Mouse (Mus musculus) adrenal gland, adult (tissue): ENCODE results near the gene Hspb8.
"Not testable (repeated sequence)": the region's sequence is repeated elsewhere in the genome, so short reads cannot be mapped to it uniquely, and the experiment has no call there.

Experiments used
- DNase-seq, 2 experiments: peaks; one replicate each; pipeline ENCODE4 v3.0.0; 2022 to 2023; ENCODE audit warnings: low spot score in 1 of 2; ENCODE audit not compliant: inconsistent age in 2 of 2

Gene Hspb8

DNA sequence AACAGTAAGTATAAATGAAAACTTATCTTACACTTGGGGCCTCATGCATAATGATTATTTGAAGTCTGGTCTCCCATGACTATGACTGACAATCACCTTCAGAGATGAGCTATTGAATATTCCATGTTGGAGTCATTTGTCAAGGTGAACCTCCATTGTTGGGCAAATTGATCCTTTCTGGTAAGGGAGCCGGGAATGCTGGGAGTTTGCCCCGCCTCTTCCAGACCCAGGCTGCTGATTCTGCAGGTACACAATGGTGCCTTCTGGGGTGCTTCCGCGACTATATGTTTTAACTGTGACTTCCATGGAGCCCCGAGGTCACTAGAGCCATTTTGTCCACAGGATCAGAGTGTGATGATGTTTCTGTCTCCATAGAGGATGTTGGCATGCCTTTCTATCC, 26.6 kb downstream of the Hspb8 start:
- DNase-seq: peak in 1 of 2 experiments; percentile 16

DNA sequence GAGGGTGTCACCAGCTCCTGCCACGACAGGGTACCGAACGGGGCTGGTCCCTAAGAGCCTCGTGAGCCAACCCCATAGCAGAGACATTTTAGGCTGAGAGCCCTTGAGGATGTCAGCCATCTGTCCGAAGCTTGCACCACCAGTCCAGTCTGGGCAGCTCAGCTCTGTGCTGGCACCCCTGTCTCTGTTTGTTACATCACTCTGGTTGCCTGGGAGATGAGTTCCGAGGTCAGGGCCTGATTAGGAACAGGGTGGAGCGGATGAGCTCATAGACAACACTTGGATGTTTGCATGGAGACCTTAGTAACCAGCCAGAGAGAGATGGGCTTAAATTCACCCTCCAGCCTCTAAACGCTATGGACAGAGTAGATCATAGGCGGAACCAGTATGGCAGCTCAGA, 30.1 kb downstream of the Hspb8 start:
- DNase-seq: peak; percentile 78 to 91

DNA sequence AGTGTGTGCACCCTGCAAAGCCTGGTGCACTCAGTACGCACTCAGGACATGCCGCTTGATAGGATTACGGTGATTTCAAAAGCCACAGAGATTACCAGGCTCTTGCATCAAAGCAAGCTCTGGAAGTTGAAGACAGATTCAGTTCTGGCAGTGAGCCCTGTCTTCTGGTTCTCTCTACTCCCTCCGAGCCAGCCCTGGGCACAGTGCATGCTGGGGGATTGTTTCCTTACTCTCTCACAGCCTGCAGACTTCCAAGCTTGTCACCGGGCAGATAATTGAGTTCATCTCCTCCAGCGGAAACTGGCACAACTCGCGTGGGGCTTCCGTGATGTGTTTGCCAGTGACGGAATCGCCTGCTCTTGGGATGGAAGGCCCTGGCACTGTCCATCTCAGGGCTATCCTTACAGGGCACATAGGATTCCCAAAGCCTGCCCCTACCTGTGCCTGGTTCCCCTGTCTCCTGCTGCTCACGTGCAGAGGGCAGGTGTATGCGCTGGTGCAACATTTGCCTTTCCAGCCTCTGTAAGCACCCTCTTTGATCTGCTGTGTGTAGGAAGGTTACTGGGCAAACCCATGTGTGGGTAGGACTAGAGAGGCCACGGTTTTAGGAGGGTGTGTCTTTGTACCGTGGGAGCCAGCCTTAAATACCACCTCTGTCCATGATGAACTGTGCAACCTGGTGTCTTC, 32.7 kb downstream of the Hspb8 start:
- peak; percentile 70 to 87 for DNase-seq

DNA sequence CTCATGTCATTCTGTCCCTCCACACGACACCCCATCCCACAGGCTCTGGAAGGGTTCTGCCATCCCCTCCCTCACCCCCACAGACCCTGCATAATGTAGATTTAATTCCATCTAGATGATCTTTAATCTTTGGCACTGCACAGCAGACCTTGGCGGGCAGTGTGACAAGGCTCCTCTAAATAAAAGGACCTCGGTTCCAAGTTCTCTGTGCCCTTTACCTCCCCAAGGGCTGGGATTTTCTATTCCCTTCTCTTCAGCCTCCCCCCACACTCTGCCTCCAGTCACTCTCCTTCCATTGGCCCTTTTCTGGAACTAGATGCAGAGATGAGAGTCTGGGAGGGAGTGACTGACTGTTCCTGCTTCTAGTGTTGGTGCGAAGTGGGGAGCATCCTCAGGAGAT, 33.3 kb downstream of the Hspb8 start:
- DNase-seq: peak; percentile 45 to 81

DNA sequence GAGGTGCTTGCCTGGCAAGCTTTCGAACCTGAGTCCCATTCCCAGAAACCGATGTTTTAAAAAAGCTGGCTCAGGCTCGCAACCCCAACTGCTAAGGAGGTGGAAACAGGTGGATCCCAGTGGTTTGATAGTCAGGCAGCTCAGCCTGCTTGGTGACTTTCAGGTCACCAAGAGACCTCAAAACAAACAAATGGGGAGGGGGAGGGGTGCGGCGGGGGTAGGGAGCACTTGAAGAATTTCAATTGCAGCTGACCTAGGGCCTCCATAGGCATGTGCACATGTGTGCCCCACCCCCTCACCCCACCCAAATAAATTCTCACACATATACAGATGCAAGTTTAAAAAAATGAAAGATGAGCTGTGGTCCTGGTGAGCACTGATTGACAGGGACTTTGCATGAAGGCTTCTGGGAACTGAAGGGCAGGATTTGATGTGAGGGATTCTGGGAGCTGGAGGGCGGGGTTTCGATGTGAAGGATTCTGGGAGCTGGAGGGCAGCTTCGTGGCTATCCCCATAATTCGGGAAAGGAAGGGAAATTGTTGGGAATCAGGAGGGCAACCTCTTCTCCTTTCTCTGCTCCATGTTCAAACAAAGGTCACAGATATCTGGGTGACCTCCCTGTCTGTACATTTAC, 35.2 kb downstream of the Hspb8 start:
- DNase-seq: peak in 1 of 2 experiments; percentile 21

DNA sequence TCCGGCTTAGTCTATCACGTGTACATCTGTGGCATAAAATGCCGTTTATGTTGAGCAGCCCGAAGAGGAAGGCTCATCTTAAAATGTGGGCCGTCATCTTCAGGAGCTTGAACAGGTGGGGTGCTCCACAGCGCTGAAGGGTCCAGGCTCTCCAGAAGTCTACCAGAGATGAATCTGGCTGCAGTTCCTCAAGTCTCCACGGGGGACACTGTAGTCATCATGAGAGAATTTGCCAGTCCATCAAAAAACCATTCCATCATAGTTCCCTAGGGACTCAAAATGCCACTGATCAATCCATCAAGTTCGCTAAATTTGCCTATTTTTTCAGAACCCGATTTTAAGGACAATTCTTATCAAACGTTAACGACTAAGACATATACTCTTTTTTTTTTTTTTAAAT, 36.6 kb downstream of the Hspb8 start:
- peak; percentile 50 to 87 for DNase-seq

DNA sequence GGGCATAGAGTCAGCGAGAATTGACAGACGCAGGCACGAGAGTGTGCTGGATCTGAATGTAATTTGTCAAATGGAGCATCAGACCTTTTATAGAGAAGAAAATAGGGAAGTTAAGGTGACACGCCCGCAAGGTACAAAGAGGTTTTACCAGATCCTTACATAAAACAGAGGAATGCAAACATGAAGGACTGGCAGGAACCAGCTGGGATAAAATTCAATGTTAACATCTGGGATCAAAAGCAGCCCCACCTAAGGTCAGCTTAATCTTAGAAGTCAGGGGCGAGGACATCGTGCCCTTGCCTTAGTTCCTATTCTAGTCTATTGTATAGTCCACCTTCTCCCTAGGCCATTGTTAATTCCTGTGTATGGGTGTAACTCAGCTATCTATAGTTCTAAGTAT, 40.0 kb downstream of the Hspb8 start:
- not testable (repeated sequence) for DNase-seq

DNA sequence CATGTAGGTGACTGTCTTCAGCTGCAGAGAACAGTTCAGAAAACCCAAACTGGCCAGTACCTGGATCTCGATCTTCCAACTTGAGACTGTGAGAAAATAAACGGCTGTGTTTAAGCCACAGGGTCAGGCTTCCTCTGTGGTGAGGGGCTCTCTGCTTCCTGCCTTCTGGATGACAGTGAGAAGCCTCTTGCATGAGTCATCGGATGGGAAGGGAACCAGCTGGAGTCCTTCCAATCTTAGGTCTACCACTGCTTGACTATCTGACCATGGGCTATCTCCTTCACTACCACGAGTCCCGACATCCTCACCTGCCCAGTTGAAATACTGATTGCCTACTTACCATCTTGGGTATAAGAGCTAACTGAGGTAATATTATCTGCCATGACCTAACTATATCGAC, 40.9 kb downstream of the Hspb8 start:
- peak in 1 of 2 experiments; percentile 69 for DNase-seq

DNA sequence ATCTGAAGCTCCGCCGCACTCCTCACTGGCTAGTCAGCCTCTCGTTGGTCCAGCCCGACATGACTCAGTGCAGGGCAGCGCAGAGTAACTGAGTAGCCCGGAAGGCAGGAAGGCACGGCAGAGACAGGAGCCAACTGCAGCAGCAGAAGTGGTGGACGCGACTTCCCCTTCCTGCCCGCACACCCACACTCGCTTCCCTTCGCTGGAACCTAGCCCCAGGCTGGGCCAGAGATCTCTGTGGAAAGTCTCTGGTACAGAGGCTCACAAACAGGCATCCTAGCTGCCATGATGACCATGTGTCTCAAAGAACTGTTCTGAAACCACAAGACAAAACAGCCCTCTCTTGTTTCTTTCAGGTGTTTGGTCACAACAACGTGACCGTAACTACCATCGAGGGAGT, 41.4 kb downstream of the Hspb8 start:
- DNase-seq: peak in 1 of 2 experiments; percentile 21

DNA sequence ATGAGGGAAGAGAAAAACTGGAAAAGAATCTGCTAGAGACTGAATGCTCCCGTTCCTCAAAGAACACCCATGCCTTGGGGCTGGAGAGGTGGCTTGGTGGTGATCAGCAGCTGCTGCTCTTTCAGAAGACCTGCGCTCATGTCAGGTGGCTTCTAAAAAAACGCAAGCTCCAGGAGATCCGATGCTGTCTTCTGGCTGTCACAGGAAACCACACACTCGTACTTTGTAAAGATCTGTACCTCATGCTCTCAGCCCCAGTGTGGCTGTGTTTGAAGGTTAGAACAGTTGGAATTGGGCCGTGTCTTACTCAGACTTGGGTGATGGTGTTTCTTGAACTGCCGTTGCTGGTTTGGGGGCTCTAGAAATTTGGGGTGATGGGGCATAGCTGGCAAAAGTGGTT, 42.3 kb downstream of the Hspb8 start:
- DNase-seq: no peak

DNA sequence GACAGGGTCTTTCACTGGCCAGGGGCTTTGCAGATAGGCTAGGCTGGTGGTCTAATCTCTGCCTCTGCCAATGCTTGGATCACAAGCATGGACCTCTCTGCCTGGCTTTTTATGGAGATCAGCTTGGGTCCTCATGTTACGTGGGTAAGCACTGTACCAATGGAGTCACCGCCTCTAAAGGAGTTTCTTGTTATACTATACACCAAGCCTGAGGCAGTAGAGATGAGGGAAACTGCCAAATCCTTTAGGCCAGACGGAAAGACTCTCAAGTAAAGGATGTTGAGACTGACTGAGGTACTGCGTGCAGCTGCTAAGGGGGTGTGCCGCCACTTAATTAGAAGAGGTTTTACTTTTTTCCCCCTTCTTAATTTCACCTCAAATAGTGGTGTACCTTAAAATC, 43.8 kb downstream of the Hspb8 start:
- DNase-seq: no peak

DNA sequence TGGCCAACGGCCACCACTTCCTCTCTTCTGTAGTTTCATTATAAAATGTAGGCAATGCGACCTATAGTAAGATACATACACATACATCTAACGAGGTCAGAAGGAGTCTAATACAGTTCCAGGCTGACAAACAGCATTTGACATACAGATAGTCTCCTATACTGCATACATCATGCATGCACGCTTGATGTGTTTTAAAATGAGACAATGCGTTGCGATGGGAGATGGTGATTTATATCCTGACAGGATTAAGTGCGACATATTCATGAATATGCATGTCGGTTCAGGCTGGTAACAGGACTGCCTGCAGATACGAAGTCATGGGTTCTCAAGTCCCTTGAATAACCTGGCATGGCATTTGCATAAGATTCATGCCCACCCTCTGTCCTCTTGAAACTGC, 54.7 kb downstream of the Hspb8 start:
- DNase-seq: no peak

DNA sequence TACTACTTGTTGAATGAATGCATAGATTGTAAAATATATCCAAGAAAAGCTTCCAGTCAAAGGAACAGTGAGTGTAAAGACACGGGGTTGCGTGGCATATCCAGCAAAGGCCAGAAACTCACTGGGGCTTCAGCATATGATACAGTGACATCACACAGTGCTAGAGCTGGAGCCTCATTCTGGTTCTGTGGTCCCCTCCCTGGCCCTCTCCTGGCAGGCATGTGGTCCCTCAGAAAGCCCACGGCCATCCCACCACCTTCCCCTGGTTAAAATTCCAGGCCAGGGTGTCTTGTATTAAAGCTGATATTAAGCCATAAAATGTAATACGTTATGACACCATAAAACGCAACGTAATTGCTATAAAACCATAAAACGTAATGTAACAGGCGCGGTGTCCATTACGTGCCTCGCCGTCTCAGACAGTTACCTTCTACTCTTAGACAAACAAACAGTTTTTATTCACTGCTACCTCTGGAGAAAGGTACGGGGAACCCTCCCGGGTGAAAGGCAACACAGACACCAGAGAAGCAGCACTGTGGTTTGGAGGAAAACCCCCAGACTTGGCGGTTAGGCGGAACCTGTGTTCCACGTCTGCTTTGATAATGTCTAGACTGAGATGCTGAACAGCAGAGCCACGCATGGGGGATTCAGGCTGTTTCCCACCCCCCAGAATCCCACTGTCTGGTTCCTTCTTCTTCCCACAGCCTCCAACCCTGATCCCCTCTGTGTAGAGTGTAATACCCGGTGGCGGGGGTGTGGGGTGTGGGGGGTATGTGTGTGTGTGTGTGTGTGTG, 55.6 kb downstream of the Hspb8 start:
- DNase-seq: no peak

DNA sequence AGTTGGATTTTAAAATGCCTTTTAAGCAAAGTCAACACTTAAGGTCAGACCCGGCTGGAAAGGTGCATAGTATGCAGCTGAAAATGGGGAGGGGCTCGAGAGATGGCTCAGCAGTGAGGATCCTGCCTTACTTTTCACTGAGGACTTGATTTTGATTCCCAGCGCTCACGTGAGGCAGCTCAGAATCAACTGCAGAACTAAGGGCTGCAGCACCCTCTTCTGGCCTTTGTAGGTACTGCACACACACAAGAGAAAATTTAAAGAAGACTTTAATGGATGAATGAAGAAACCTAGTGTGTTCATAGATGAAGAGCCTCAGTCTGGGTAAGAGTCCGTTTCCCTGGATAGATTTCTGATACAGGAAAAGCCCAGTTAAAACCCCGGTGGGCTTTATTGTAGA, 61.3 kb downstream of the Hspb8 start:
- no peak for DNase-seq

DNA sequence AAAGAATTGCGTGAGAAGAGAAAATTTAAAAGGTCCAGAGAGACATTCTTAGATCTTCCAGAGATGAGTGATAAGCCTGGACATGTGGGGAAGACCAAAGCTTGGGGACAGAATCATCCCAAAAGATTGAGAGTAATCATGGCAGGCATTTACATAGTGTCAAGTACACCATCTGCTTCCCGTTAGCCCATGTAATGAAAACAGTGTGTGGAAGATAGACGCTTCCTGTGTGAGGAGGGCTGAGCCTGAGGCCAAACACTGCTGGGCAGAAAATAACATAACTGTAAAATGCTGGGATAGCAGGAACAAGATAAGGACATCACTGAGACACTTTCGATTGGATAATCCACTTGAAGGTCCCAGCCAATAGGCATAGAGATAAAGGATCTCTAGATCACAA, 61.9 kb downstream of the Hspb8 start:
- DNase-seq: no peak
